Mouse (Mus musculus): ENCODE measurements around the gene Ppp1r9b. TPM values are rescaled to one million over a fixed set of nuclear protein-coding genes. Genes with fewer than 3 reads are reported as not detected.

Gene Ppp1r9b
- polyA plus RNA-seq (2012; rRNA removed; ENCODE audit: low replicate concordance), result 53.5 and 79.0 TPM in 2 replicates

DNA sequence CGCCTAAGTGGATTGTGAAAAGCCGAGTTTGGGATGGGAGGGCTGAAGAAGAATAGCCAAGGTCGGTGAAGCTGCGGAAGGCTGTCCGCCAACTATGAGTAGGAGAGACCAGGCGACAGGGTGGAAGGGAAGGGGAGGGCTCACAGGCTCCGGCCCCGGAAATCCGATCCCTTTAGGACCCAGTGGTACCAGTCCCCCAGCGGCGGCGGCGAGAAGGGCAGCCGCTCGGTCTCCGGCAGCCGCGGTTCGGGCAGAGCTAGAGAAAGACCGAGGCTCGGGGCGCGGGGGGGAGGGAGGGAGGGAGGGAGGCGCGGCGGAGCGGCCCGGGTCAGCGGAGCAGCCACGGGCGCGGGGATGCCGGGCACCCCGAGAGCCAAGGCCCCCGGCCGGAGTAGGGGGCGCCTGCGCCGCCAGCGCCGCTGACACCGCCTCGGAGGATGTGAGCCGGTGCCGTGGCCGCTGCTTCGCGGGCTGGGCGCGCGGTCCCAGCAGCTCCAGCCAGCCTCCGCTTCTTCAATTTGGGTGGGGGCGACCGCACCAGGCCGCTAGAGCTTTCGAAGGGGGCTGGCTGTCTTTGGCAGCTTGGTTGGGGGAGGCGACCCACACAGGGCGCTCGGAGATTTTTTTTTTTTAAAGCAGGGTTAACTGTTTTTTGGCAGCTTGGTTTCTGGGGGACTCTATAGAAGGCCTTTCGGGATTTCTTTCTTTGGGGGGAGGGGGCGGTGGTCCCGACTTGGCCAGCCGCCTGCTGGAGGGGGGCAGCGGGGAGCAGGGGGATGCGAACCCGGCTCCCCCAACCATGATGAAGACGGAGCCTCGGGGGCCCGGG is at the start of gene Ppp1r9b:
Ppp1r9b (plus strand) TSS at position 287 of the 829 bp plus-strand sequence.

DNA sequence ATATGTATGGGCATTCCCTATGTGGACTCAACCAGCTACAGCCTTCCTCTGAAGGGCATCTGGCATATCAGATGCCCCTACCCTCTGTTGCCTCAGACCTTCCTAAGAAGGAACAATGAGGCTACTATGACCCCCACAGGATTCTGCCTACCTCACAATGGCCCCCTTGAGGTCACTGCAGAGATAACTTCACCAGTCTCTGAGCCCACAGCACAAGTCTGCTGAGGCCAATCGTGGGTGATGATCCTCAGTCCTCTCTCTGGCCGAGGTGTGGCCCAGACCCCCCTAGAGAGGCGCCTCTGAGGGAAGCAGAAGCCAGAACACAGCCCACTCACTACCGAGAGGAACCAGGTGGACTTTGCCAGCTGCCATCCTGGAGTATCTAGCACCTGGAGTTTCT is 23.4 kb upstream of the Ppp1r9b start, which contains the start of gene Hils1:
Hils1 (plus strand) TSS at position 175 of the 400 bp plus-strand sequence.

DNA sequence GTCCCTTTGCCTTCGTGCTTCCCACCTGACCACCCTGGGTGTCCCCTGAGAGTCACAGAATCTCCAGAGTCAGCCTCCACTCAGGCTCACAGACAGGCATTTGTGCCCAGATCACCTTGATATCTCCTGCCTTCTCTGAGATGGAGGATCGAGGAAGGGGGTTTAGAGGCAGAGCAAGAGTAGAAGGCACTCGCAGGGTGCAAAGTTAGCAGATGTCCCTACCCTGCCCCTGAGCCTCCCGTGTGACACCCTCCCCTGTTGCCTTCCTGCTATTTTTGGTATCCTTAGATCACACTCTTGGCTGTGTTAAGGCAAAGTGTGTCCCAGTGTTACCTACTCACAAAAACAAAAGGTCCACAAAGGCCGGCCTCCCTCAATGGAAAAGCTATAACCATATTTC is 14.6 kb upstream of the Ppp1r9b start, which contains the start of gene Sgca:
Sgca (minus strand) TSS at position 129 of the 400 bp plus-strand sequence.

DNA sequence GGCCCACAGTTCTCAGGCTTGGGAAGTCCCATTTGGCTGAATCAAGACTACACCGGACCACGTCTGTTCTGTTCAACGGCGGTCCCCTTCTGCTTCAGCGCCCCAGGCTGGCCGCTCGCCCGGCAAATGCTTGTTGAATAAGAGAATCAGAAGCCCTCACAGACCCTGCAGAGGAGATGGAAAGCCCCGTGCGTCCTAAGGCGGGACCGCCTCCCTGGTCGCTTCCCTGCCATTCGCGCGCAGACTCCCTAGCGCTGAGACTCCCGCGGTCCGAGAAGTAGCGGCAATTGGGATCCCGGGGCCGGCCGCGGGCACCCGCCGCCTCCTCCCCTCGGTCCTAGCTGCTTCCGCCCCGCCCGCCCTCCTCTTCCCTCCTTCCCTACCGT is 18.8 kb downstream of the Ppp1r9b start, which contains the start of gene Samd14:
Samd14 (plus strand) TSS at position 251 of the 386 bp plus-strand sequence.

DNA sequence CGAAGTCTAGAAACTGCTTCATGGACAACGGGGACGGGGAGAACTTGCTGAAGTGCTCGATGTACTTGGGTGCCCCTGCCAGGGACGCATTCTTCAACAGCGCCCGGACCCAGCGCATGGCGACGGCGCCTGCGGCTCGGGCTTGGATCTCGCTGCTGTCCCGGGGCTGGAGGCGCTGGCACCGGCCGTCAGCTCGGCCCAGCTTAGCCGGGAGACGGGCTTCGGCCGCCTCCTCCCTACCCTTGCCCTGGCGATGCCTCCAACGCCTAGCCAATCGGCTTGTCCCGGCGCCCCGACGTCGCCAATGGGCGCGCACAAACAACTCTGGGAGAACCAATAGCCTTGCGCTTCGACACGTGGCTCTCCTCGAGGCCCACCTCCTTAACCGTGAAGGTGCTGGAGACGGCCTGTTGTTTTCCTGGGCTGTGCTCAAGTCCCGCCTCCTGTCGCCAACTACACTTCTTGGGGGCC is 50.3 kb downstream of the Ppp1r9b start, which contains the start of gene Pdk2:
Pdk2 (minus strand) TSS at position 216 of the 471 bp plus-strand sequence.

Other genes starting within 250 kb of the Ppp1r9b start
- 0.11 TPM in 1 of 2 replicates, not detected in the other for gene Cdc34b, start 249.3 kb upstream of the Ppp1r9b start, polyA plus RNA-seq (2012; rRNA removed; ENCODE audit: low replicate concordance)
- gene Tmem92, start 208.3 kb upstream of the Ppp1r9b start, polyA plus RNA-seq (2012; rRNA removed; ENCODE audit: low replicate concordance), result not detected in 2 replicates
- 325 and 371 TPM in 2 replicates for gene Col1a1, start 54.8 kb upstream of the Ppp1r9b start, polyA plus RNA-seq (2012; rRNA removed; ENCODE audit: low replicate concordance)
- not detected in 2 replicates for gene Hils1, start 23.4 kb upstream of the Ppp1r9b start, polyA plus RNA-seq (2012; rRNA removed; ENCODE audit: low replicate concordance)
- 1.2 and 410 TPM in 2 replicates for gene Sgca, start 14.7 kb upstream of the Ppp1r9b start, polyA plus RNA-seq (2012; rRNA removed; ENCODE audit: low replicate concordance)
- gene Samd14, start 18.8 kb downstream of the Ppp1r9b start, polyA plus RNA-seq (2012; rRNA removed; ENCODE audit: low replicate concordance), result 5.6 and 19.1 TPM in 2 replicates
- gene Pdk2, start 50.3 kb downstream of the Ppp1r9b start, polyA plus RNA-seq (2012; rRNA removed; ENCODE audit: low replicate concordance), result 89.9 and 314 TPM in 2 replicates
- 19.4 and 24.8 TPM in 2 replicates for gene Itga3, start 85.8 kb downstream of the Ppp1r9b start, polyA plus RNA-seq (2012; rRNA removed; ENCODE audit: low replicate concordance)
- gene Dlx3, start 129.1 kb downstream of the Ppp1r9b start, polyA plus RNA-seq (2012; rRNA removed; ENCODE audit: low replicate concordance), result 0.80 and 1.6 TPM in 2 replicates
- 0.78 and 1.6 TPM in 2 replicates for gene Dlx4, start 155.2 kb downstream of the Ppp1r9b start, polyA plus RNA-seq (2012; rRNA removed; ENCODE audit: low replicate concordance)

All from mammary gland, adult 2 months (tissue).